Mouse (Mus musculus): ENCODE measurements around the gene Ppm1b.
"Not testable (repeated sequence)": the region's sequence is repeated elsewhere in the genome, so short reads cannot be mapped to it uniquely, and the experiment has no call there.

Gene Ppm1b

DNA sequence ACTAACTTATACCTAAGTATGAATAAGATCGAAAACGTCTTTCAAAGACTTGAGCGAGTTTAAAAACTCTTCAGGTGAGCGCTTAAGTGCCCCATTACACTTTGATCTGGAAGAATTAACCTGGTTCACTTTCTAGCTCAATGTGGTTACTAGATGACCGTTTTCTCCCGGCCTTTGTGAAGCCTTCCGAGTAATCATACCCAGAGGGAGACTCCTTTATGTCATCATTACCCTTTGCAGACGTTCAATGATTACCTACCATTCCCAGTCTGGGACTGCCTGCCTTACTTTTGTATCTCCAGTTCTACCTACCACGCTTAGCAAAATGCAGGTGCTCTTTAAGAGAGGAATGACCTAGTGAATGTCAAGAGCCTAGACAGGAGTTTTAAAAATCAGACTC is at the start of gene Ppm1b:
Gene Ppm1b (plus strand): TSS at position 301 of the 400 bp plus-strand sequence.
- DNase-seq (ENCODE audit: low read depth, low spot score): no peak

DNA sequence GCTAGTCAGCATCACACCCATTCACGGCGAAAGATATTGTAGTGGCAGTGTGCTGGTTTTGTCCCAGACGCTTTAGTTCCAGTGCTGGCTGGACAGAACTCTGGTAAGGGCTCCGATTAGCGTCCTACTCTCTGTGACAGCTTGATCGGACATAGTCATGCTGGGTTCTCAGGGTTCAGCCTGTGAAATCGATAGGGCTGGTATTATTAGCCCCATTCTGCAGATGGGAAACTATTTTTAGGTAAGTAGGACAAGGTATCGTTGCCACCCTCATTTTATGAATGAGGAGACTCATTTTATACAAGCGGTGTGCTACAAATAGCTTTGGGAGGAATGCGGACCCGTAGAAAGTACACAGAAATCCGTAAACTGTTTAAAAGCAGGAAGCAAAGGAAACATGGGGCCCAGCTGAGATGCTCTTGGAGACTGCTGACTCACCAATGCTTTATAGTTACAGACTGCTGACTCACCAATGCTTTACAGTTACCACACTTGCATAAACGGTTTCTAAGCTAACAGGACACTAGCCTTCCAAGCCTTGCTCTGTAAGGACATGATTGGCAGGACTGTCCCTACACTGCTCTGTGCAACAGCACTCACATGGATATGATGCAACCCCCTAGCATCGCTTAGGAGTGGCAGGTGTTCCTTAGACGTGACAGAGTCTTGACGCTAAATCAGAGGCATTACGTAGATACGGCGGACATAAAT is 34.7 kb upstream of the Ppm1b start:
- peak; percentile 33 for DNase-seq (ENCODE audit: low read depth, low spot score)

DNA sequence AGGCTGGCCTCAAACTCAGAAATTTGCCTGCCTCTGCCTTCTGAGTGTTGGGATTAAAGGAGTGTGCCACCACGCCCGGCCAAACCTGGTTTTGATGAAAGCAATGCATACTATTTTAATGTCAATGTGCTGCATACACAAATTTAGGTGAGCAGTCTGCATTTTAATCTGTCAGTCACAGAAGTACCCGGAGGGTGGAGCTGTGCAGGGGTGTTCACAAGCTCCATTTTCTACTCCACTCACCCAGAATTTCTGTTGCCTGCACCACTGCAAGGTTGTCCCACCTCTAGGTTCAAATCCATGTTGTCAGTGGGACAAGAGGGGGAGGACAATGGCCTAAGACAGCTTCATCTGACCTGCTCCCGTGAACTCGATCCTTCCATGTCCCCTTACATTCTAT is 31.8 kb upstream of the Ppm1b start:
- no peak for DNase-seq (ENCODE audit: low read depth, low spot score)

- DNase-seq (ENCODE audit: low read depth, low spot score): no peak
These were observed 30.3 kb upstream of the Ppm1b start for GRCm38 (mm10) chr17:84926233-84926632.

DNA sequence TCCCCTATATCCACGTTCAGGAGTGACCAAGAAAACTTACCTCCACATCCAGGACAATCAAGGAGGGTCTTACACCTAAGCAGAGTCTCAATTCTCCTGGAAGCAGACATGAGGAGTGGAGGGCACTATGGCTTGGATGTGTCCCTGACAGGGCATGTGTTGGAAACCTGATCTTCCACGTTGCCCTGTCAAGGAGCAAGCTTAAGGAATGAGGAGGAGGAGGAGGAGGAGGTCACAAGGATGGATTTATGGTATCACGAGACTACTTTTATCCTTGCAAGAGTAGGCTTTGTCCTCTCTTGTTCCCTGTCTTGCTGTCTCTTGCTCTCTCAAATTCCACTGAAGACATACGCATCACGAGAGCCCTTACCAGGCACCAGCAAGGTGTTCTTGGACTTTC is 29.0 kb upstream of the Ppm1b start:
- DNase-seq (ENCODE audit: low read depth, low spot score): no peak

- DNase-seq (ENCODE audit: low read depth, low spot score): no peak
These were observed 23.6 kb upstream of the Ppm1b start for GRCm38 (mm10) chr17:84932943-84933342.

DNA sequence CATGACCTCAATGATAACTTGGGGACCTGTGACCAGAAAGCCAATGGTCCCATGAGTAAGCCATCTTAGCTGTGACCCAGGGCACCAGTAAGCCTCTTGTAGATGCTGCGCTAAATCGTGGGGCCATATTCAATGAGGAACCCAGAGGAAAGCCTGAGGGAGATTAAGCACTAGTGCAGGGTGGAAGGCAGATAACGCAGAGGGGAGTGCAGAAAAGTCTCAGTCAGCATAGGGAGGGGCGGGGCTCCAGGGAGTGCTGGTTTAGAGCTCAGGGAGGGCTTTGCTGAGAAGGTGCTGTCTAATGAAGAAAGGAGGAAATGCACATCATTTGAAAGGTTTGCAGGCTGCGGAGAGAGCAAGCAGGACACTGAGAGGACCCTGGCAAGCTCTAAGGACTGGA is 22.6 kb upstream of the Ppm1b start:
- DNase-seq (ENCODE audit: low read depth, low spot score): no peak

DNA sequence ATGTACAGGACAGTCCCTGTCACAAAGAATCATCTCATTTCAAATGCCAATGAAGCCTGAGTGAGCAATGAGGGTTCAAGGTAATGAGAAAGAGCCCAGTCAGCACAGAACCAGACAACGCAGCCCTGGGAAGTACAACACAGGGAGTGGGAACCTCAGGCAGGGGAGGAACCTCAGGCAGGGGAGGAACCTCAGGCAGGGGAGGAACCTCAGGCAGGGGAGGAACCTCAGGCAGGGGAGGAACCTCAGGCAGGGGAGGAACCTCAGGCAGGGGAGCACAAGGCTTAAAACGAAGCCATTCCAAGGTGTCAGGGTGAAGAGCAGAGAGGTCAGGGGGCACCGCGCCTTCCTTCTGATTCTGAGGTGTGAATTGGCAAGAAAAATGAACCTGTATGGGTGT is 20.9 kb upstream of the Ppm1b start:
- DNase-seq (ENCODE audit: low read depth, low spot score): not testable (repeated sequence)

- DNase-seq (ENCODE audit: low read depth, low spot score): no peak
These were observed 20.2 kb upstream of the Ppm1b start for GRCm38 (mm10) chr17:84936301-84936700.

DNA sequence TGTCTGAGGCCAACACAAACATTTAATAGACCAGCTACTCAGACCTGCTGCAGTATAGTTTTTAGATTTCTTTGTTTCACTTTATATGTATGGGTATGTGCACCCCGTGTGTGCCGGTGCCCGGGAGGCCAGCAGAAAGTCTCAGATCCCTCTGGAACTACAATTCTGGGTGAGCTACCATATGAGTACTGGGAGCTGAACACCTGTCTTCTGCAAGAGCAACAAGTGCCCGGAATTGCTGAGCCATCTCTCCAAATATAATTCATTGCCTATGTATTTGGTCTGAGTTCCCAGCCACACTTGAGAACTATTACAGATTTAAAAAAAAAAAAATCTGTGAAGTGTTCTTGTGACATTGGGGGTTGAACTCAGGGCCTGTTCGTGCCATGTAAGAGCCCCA is 19.7 kb upstream of the Ppm1b start:
- no peak for DNase-seq (ENCODE audit: low read depth, low spot score)

- DNase-seq (ENCODE audit: low read depth, low spot score): no peak
These were observed 19.3 kb upstream of the Ppm1b start for GRCm38 (mm10) chr17:84937220-84937619.

DNA sequence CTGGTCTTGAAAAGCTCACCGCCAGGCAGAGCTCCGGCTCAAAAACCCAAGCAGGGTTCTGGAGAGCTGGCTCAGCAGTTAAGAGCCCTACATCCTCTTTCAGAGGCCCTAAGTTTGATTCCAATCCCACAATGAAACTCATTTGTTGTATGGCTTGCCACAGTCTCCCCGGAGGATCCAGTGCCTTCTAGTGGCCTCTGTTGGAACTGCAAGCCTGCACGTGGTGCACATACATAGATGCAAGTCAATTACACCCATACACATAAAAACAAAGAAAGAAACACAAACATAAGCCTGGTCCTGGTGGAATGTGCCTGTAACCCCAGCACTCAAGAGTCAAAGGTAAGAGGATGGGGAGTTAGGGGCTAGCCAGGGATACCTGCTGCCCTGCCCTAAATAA is 18.3 kb upstream of the Ppm1b start:
- DNase-seq (ENCODE audit: low read depth, low spot score): peak; percentile 77

GRCm38 (mm10) chr17:84940017-84940731 is 16.4 kb upstream of the Ppm1b start:
- DNase-seq (ENCODE audit: low read depth, low spot score): no peak

DNA sequence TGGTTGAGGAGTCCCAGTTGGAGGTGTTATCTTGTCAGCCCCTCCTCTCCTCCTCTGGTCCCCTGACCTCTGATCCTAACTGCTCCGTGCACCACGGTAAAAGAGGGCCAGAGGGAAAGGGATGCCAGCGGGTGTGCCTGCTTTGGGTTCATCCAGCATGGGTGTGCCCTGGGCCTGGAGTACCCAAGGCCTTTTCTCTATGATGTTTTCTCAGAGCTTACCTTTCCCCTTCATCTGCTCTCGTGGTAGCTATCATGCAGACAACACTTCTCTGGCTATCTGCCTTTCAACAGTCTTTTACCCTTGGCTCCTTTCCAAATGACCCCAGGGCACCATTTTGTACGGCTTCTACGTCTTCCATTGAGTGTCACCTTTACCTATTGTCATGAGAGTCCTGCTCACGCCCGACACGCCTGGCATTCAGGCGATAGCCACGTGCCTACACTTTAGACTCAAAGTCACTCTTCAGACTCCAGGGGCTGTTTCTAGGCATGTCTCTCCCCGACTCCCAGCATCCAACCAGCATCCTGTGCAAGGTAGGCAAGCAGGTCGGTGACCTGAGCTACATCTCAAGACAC is 15.2 kb upstream of the Ppm1b start:
- DNase-seq (ENCODE audit: low read depth, low spot score): peak; percentile 30

DNA sequence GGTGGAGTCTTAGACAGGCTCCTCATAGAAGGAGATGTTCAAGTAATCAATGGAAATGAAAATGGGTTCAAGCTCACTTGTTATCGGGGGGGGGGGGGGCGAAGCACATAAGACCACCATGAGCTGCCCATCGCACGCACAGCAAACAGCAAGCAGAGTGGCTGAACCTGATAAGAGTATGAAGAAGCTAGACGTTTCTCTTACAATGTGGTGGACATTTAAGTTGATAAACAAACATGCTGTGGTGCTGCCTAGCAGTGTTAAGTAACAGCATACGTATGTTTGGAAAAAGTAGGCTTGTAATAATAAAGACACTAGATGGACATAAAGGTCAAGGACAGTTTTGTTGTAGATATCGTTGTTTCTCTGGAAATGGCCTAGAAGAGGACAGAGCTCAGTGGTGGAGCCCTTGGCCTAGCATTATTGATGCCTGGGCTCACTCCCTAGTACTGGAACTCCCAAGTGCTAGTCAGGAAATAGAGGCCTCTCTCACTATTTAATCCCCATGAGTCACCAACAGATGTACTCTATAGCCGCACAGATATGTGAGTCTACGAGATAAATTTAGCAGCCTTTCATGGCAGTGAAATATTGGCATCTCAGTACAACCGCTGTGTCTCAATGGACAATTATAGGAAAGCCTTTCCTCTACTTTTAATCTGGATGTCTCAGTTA is 14.0 kb upstream of the Ppm1b start:
- DNase-seq (ENCODE audit: low read depth, low spot score): no peak

DNA sequence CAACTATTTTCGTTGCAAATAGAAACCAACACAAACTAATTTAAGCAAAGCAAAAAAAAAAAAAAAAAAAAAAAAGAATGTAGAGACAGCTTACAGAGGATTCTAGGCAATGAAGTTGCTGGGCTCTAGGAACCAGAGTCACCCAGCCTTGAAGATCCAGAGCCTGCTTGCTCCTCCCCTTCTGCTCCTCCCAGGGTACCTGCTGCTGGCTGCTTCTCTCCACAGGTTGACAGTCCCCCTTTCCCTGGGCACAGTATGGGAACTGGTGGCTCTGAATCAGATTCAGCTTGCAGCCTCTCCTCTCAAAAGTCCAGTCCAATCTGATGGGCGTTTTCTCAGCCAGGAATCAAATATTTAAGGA is 13.5 kb upstream of the Ppm1b start:
- no peak for DNase-seq (ENCODE audit: low read depth, low spot score)

DNA sequence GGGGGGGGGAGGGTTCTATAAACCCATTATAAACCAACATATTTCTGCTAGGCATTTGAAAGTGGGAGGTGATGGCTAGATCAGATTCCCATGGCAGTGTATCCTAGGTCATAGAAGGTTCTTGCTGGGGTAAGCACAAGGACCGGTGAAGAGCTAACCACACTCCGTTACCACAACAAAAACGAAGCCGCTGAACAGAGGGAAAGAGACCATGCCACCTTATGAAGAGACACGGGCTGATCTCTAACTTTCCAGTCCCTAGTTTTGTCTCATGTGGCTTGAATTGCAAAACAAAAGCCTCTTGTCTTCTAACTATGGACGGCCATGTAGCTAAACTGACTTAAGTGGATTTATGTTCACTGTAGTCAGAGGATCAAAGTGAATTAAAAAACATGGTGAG is 12.2 kb upstream of the Ppm1b start:
- DNase-seq (ENCODE audit: low read depth, low spot score): no peak

DNA sequence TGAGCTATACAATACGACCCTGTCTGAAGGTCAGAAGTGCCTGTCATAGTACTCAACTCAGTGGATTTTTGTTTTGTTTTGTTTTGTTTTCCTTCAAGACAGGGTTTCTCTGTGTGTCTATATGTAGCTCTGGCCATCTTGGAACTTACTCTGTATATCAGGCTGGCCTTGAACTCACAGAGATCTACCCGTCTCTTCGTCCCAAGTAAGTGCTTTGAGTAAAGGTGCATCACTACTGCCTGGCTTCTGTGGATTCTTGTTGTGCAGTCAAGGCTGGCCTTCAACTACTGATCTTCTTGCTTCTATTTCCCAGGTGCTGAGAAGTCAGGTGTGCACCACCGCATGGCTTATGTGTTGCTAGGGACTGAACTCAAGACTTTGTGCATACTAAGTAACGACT is 4.0 kb upstream of the Ppm1b start:
- no peak for DNase-seq (ENCODE audit: low read depth, low spot score)

DNA sequence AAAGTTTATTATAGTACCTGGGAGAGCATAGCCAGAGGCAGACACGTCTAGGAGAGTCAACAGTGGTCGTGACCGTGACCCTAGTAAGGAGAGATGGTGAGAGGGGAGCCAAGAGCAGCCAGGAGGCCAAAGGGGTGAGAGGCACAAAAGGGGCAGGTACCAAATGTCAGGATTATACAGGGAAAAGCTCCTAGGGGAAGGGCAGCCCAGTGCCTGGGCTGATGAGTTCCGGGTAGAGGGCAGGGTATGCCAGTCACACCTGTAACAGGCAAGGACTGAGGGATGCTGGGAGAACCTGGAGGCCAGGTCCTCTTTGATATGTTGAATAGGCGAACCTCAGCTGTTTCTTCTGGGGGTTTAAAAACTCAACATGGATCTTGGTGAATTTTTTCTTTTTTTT is 2.8 kb upstream of the Ppm1b start:
- no peak for DNase-seq (ENCODE audit: low read depth, low spot score)

- no peak for DNase-seq (ENCODE audit: low read depth, low spot score)
These were observed 1.7 kb upstream of the Ppm1b start for GRCm38 (mm10) chr17:84954881-84955280.

- DNase-seq (ENCODE audit: low read depth, low spot score): peak; percentile 99
These were observed 468 bp downstream of the Ppm1b start for GRCm38 (mm10) chr17:84956931-84957486.

Measured in R1 (cell line).